Mouse (Mus musculus) E14TG2a.4 (cell line): ENCODE data around the gene Slc41a2.

Source experiments
- CTCF ChIP-seq: conservative IDR thresholded peaks from 2 replicates; pipeline ENCODE4 v1.5.1; 2014; ENCODE audit warnings: low read length
- NANOG ChIP-seq: IDR thresholded peaks from 2 replicates; pipeline ENCODE4 v1.6.1; 2014; ENCODE audit warnings: borderline replicate concordance, low read length, mixed read lengths

GRCm38 (mm10) chr10:83376911-83377682 lies 39.4 kb upstream of the Slc41a2 start:
- TF ChIP-seq CTCF (no peak), NANOG (no peak)
